Mouse (Mus musculus) c-Kit-positive CD71-negative TER-119-negative erythroid progenitor cells, embryonic 14.5 days (primary cell): ENCODE measurements at regions not wholly inside any gene's neighbourhood (a gene's known extent, or its start where the extent isn't known, plus 50 kb on each side); places are given as distances from the start of the nearest gene placed in this dataset.

Experiments
- DNase-seq: peaks from one replicate; pipeline ENCODE4 v3.0.0-alpha.2; 2013; ENCODE audit warnings: low read depth

- DNase-seq: no peak
Measured at GRCm38 (mm10) chr1:121050695-121051495, 281.5 kb downstream of the Insig2 start.

- no peak for DNase-seq
Measured at GRCm38 (mm10) chr1:121051496-121052119, 280.8 kb downstream of the Insig2 start.

- DNase-seq: no peak
Measured at GRCm38 (mm10) chr1:121052120-121052501, 280.3 kb downstream of the Insig2 start.

- no peak for DNase-seq
Measured at GRCm38 (mm10) chr1:121053692-121054091, 278.7 kb downstream of the Insig2 start.

GRCm38 (mm10) chr1:121074569-121074968, 257.8 kb downstream of the Insig2 start:
- no peak for DNase-seq

- no peak for DNase-seq
Measured at GRCm38 (mm10) chr1:121082839-121083238, 249.6 kb downstream of the Insig2 start.

GRCm38 (mm10) chr1:121085101-121085727, 247.2 kb downstream of the Insig2 start:
- no peak for DNase-seq

- DNase-seq: no peak
Measured at GRCm38 (mm10) chr1:121087124-121087887, 245.1 kb downstream of the Insig2 start.

GRCm38 (mm10) chr1:121090628-121091027, 241.8 kb downstream of the Insig2 start:
- no peak for DNase-seq

GRCm38 (mm10) chr1:121092870-121093269, 239.5 kb downstream of the Insig2 start:
- DNase-seq: no peak

- DNase-seq: no peak
Measured at GRCm38 (mm10) chr1:121096551-121097550, 235.5 kb downstream of the Insig2 start.

GRCm38 (mm10) chr1:121111776-121112344, 220.5 kb downstream of the Insig2 start:
- no peak for DNase-seq

- DNase-seq: no peak
Measured at GRCm38 (mm10) chr1:121112464-121112863, 219.9 kb downstream of the Insig2 start.

- no peak for DNase-seq
Measured at GRCm38 (mm10) chr1:121116626-121117025, 215.8 kb downstream of the Insig2 start.

GRCm38 (mm10) chr1:121123436-121123835, 209.0 kb downstream of the Insig2 start:
- DNase-seq: no peak

GRCm38 (mm10) chr1:121136284-121136683, 196.1 kb downstream of the Insig2 start:
- no peak for DNase-seq

- no peak for DNase-seq
Measured at GRCm38 (mm10) chr1:121136846-121137245, 195.5 kb downstream of the Insig2 start.

GRCm38 (mm10) chr1:121144981-121145380, 187.4 kb downstream of the Insig2 start:
- no peak for DNase-seq

- DNase-seq: no peak
Measured at GRCm38 (mm10) chr1:121153476-121153875, 178.9 kb downstream of the Insig2 start.

- DNase-seq: no peak
Measured at GRCm38 (mm10) chr1:121154616-121155015, 177.8 kb downstream of the Insig2 start.

- DNase-seq: no peak
Measured at GRCm38 (mm10) chr1:121168651-121169050, 163.7 kb downstream of the Insig2 start.
